Mouse (Mus musculus): Measurements from ENCODE around the gene Chd4. TPM values are rescaled to one million over a fixed set of nuclear protein-coding genes. Genes with fewer than 3 reads are reported as not detected.
A peak's percentile ranks its signal among the peaks of the same experiment; 100 is the strongest.
"Not testable (repeated sequence)": the region's sequence is repeated elsewhere in the genome, so short reads cannot be mapped to it uniquely, and the experiment has no call there.

Gene Chd4
- total RNA-seq, 1 experiment from 2014 or later: 189 TPM

GRCm38 (mm10) chr6:125160854-125161760 lies 65.3 kb downstream of the Chd4 start:
- peak; percentile 85 for DNase-seq

GRCm38 (mm10) chr6:125161971-125162370 lies 66.2 kb downstream of the Chd4 start:
- peak; percentile 85 for DNase-seq

GRCm38 (mm10) chr6:125162615-125163305 lies 67.0 kb downstream of the Chd4 start:
- DNase-seq: not testable (repeated sequence)

GRCm38 (mm10) chr6:125163801-125164657 lies 68.2 kb downstream of the Chd4 start:
- peak; percentile 60 for DNase-seq

- DNase-seq: peak; percentile 76
Observed at GRCm38 (mm10) chr6:125164672-125165327, 69.0 kb downstream of the Chd4 start.

- peak; percentile 98 for DNase-seq
Observed at GRCm38 (mm10) chr6:125165328-125165891, 69.6 kb downstream of the Chd4 start.

- peak; percentile 93 for DNase-seq
Observed at GRCm38 (mm10) chr6:125166051-125166751, 70.4 kb downstream of the Chd4 start, which contains the start of gene Gapdh. Gapdh (minus strand) TSS chr6:125166467.

- DNase-seq: peak; percentile 69
Observed at GRCm38 (mm10) chr6:125166861-125167650, 71.3 kb downstream of the Chd4 start.

GRCm38 (mm10) chr6:125168086-125168485 lies 72.3 kb downstream of the Chd4 start:
- no peak for DNase-seq

- DNase-seq: peak; percentile 19
Observed at GRCm38 (mm10) chr6:125170194-125170593, 74.4 kb downstream of the Chd4 start.

- peak; percentile 44 for DNase-seq
Observed at GRCm38 (mm10) chr6:125172474-125172873, 76.7 kb downstream of the Chd4 start.

GRCm38 (mm10) chr6:125173256-125173655 lies 77.5 kb downstream of the Chd4 start:
- peak; percentile 80 for DNase-seq

- no peak for DNase-seq
Observed at GRCm38 (mm10) chr6:125175469-125175868, 79.7 kb downstream of the Chd4 start.

- peak; percentile 69 for DNase-seq
Observed at GRCm38 (mm10) chr6:125179601-125180000, 83.8 kb downstream of the Chd4 start.

Small RNA genes lying within 50 kb of the gene (microRNA-seq; reads per million reads assigned to microRNA genes)
- 0.43 to 1.1 reads per million in 2 experiments for gene Mir7045

Other genes starting within 250 kb of the Chd4 start
- gene P3h3, start 238.2 kb upstream of the Chd4 start, total RNA-seq (2021): 21.4 and 26.1 TPM in 2 replicates
- 1.6 and 2.3 TPM in 2 replicates for gene Gpr162, start 232.0 kb upstream of the Chd4 start, total RNA-seq (2021)
- 1.4 and 13.0 TPM in 2 replicates for gene Cd4, start 207.8 kb upstream of the Chd4 start, total RNA-seq (2021)
- 1.5 and 2.5 TPM in 2 replicates for gene Lag3, start 184.3 kb upstream of the Chd4 start, total RNA-seq (2021)
- 917 and 925 TPM in 2 replicates for gene Ptms, start 175.9 kb upstream of the Chd4 start, total RNA-seq (2021)
- 274 and 276 TPM in 2 replicates for gene Mlf2, start 164.6 kb upstream of the Chd4 start, total RNA-seq (2021)
- gene Cops7a, start 130.4 kb upstream of the Chd4 start, total RNA-seq (2021): 117 and 122 TPM in 2 replicates
- gene Pianp, start 99.3 kb upstream of the Chd4 start, total RNA-seq (2021): 4.8 and 5.4 TPM in 2 replicates
- gene Zfp384, start 86.8 kb upstream of the Chd4 start, total RNA-seq (2021): 47.2 and 50.4 TPM in 2 replicates
- 64.9 and 71.8 TPM in 2 replicates for gene Ing4, start 56.2 kb upstream of the Chd4 start, total RNA-seq (2021)
- 7.5 and 8.2 TPM in 2 replicates for gene Acrbp, start 46.3 kb upstream of the Chd4 start, total RNA-seq (2021)
- 0.44 and 2.1 TPM in 2 replicates for gene Lpar5, start 28.1 kb upstream of the Chd4 start, total RNA-seq (2021)
- 47.0 and 53.7 TPM in 2 replicates for gene Nop2, start 35.9 kb downstream of the Chd4 start, total RNA-seq (2021)
- 18.6 and 25.0 TPM in 2 replicates for gene Iffo1, start 49.3 kb downstream of the Chd4 start, total RNA-seq (2021)
- gene Gapdh, start 70.5 kb downstream of the Chd4 start, total RNA-seq (2021): 1,705 and 1,924 TPM in 2 replicates
- 43.2 and 45.2 TPM in 2 replicates for gene Ncapd2, start 95.7 kb downstream of the Chd4 start, total RNA-seq (2021)
- gene Mrpl51, start 95.8 kb downstream of the Chd4 start, total RNA-seq (2021): 222 and 232 TPM in 2 replicates
- gene Vamp1, start 119.6 kb downstream of the Chd4 start, total RNA-seq (2021): 31.8 and 42.6 TPM in 2 replicates
- 12.6 and 14.0 TPM in 2 replicates for gene Tapbpl, start 135.9 kb downstream of the Chd4 start, total RNA-seq (2021)
- 0.93 and 6.9 TPM in 2 replicates for gene Cd27, start 141.0 kb downstream of the Chd4 start, total RNA-seq (2021)
- gene Tuba3a, start 190.1 kb downstream of the Chd4 start, total RNA-seq (2021): not detected in 2 replicates
- gene Ltbr, start 217.9 kb downstream of the Chd4 start, total RNA-seq (2021): 68.7 and 70.0 TPM in 2 replicates
- 1.0 and 1.9 TPM in 2 replicates for gene Scnn1a, start 224.7 kb downstream of the Chd4 start, total RNA-seq (2021)

Data from adrenal gland, postnatal 14 days (tissue).